In genomic region chr16:84919087-84919486, GRCm38 (mm10) we compare ENCODE assay signal across 14 mouse cellular contexts.
DNase-seq lines count a peak whose midpoint lies in the region; ATAC-seq and TF ChIP-seq lines count a peak whose summit lies in the region.
"Had no signal": no experiment of that assay in that cellular context is flagged by ENCODE, and none has a peak within 500 bp of the region (broad histone marks: within the 10 kb centered on the region; RNA-seq: fewer than 3 reads in every experiment).

No protein-coding gene starts in this region.

- no peaks in the 10 kb centered on the region for H3K9me3 ChIP-seq in kidney, postnatal 0 days (replicated peaks; ENCODE audit: low read length)
- H3K9me3 ChIP-seq in embryonic facial prominence, embryonic 11.5 days (replicated peaks; ENCODE audit: control insufficient read depth, low read length) = no peaks in the 10 kb centered on the region
- H3K9me3 ChIP-seq in limb, embryonic 13.5 days = no peaks in the 10 kb centered on the region
- H3K9me3 ChIP-seq: forebrain, embryonic 10.5 days; midbrain, embryonic 12.5 days had no signal

- H3K9ac ChIP-seq in kidney, postnatal 0 days (ENCODE audit: low read depth, low read length) = no peak overlapping the region
- no peak overlapping the region for H3K9ac ChIP-seq in embryonic facial prominence, embryonic 11.5 days (replicated peaks; ENCODE audit: low read length)
- no peak overlapping the region for H3K9ac ChIP-seq in limb, embryonic 13.5 days
- H3K9ac ChIP-seq: midbrain, embryonic 12.5 days had no signal

- TF ChIP-seq CTCF in kidney, postnatal 0 days (IDR thresholded peaks at IDR 0.05; ENCODE audit: low read depth) = no peak

- peak; percentile 38; the same call in 1 of the 2 replicates for ATAC-seq in kidney, postnatal 0 days (replicated peaks; ENCODE audit: low FRiP score, low read depth)
- ATAC-seq in embryonic facial prominence, embryonic 11.5 days (replicated peaks; ENCODE audit: insufficient number of reproducible peaks, low FRiP score, low TSS enrichment, low read depth) = no peak
- ATAC-seq in limb, embryonic 13.5 days (ENCODE audit: low FRiP score, low read depth) = no peak

- no peak overlapping the region for H3K4me2 ChIP-seq in kidney, postnatal 0 days (ENCODE audit: low read length)
- no peak overlapping the region for H3K4me2 ChIP-seq in embryonic facial prominence, embryonic 11.5 days (ENCODE audit: low read depth, low read length)
- H3K4me2 ChIP-seq in limb, embryonic 13.5 days (replicated peaks) = no peak overlapping the region
- H3K4me2 ChIP-seq: midbrain, embryonic 12.5 days had no signal

- no peak for DNase-seq in kidney, postnatal 0 days (ENCODE audit: low spot score)
- no peak for DNase-seq in kidney, postnatal 25 days
- DNase-seq in ES-CJ7 (ENCODE audit: low read depth, low spot score) = peak; percentile 24
- DNase-seq in embryonic facial prominence, embryonic 11.5 days (ENCODE audit: low spot score) = peak; percentile 31
- DNase-seq in adrenal gland, adult 8-10 months = no peak
- DNase-seq in spleen, adult 12 weeks (ENCODE audit: low spot score) = no peak
- DNase-seq: adrenal gland, postnatal 14 days; kidney, adult 18-20 months; liver; lung, postnatal 10 days; right cerebral cortex, postnatal 14 days had no signal

- no peaks in the 10 kb centered on the region for H3K27me3 ChIP-seq in kidney, postnatal 0 days (ENCODE audit: insufficient read depth, low read length)
- H3K27me3 ChIP-seq in embryonic facial prominence, embryonic 11.5 days (ENCODE audit: control insufficient read depth, insufficient read depth, low read length) = no peaks in the 10 kb centered on the region
- H3K27me3 ChIP-seq in limb, embryonic 13.5 days = no peaks in the 10 kb centered on the region
- H3K27me3 ChIP-seq: midbrain, embryonic 12.5 days had no signal

- no peaks in the 10 kb centered on the region for H3K36me3 ChIP-seq in kidney, postnatal 0 days (ENCODE audit: insufficient read depth, low read length)
- no peaks in the 10 kb centered on the region for H3K36me3 ChIP-seq in embryonic facial prominence, embryonic 11.5 days (replicated peaks; ENCODE audit: control insufficient read depth, insufficient read depth, low read depth, low read length)
- H3K36me3 ChIP-seq in limb, embryonic 13.5 days = no peaks in the 10 kb centered on the region
- H3K36me3 ChIP-seq: forebrain, embryonic 10.5 days; midbrain, embryonic 12.5 days had no signal

- H3K4me3 ChIP-seq in kidney, postnatal 0 days (replicated peaks; ENCODE audit: low read depth, low read length) = no peak overlapping the region
- no peak overlapping the region for H3K4me3 ChIP-seq in embryonic facial prominence, embryonic 11.5 days (ENCODE audit: low read depth, low read length)
- H3K4me3 ChIP-seq in limb, embryonic 13.5 days = no peak overlapping the region
- H3K4me3 ChIP-seq: forebrain, embryonic 10.5 days; midbrain, embryonic 12.5 days had no signal

- peak overlapping the region; percentile 62 for H3K27ac ChIP-seq in kidney, postnatal 0 days
- 0 out of 2 replicates have a peak overlapping the region, but pooled peaks have one; percentile 56 for H3K27ac ChIP-seq in embryonic facial prominence, embryonic 11.5 days (replicated peaks; ENCODE audit: low read depth, low read length)
- peak overlapping the region; percentile 75; the same call in 1 of the 2 replicates for H3K27ac ChIP-seq in limb, embryonic 13.5 days
- H3K27ac ChIP-seq: midbrain, embryonic 12.5 days had no signal

- peaks cover 8% of the 10 kb centered on the region for H3K4me1 ChIP-seq in kidney, postnatal 0 days (replicated peaks; ENCODE audit: insufficient read depth, low read length)
- no peaks in the 10 kb centered on the region for H3K4me1 ChIP-seq in embryonic facial prominence, embryonic 11.5 days (ENCODE audit: control insufficient read depth, insufficient read depth, low read length)
- H3K4me1 ChIP-seq in limb, embryonic 13.5 days = peaks cover 18% of the 10 kb centered on the region

- 65% methylated on average over 3 of the region's 3 CpGs for WGBS in kidney, postnatal 0 days
- WGBS in embryonic facial prominence, embryonic 11.5 days = 72% methylated on average over 3 of the region's 3 CpGs
- WGBS in limb, embryonic 13.5 days = 73% methylated on average over 3 of the region's 3 CpGs

Comparison
In these comparisons a context has a peak if more than half of its experiments do, and no peak if none do; other contexts are left out.
1. DNase-seq: peak in ES-CJ7 (single experiment) and embryonic facial prominence, embryonic 11.5 days (single experiment); none in kidney, postnatal 0 days (single experiment), kidney, postnatal 25 days (0 of 2), adrenal gland, adult 8-10 months (single experiment) and spleen, adult 12 weeks (single experiment).
2. Peak in every context shown above with its lines, with median percentiles within 50 percentile points of each other: H3K27ac ChIP-seq.